Mouse (Mus musculus): ENCODE measurements around the gene Galnt7. TPM values are rescaled to one million over a fixed set of nuclear protein-coding genes. Genes with fewer than 3 reads are reported as not detected.
A peak's percentile ranks its signal among the peaks of the same experiment; 100 is the strongest.

The Galnt7 gene
- polyA plus RNA-seq, 1 experiment, result 26.1 TPM

- H3K9ac ChIP-seq (ENCODE audit: low read depth, poor library complexity, severe bottlenecking), result no peak overlapping the region
- no peaks in the 10 kb centered on the region for H3K27me3 ChIP-seq (ENCODE audit: control insufficient read depth, insufficient read depth, low read length, poor library complexity, severe bottlenecking)
- H3K27ac ChIP-seq (ENCODE audit: insufficient read depth, low read length), result 0 out of 2 replicates have a peak overlapping the region, but pooled peaks have one; percentile 13
- no peak for TF ChIP-seq CTCF (IDR thresholded peaks at IDR 0.05; ENCODE audit: low read depth, low read length)
- TF ChIP-seq POLR2A (IDR thresholded peaks at IDR 0.05; ENCODE audit: insufficient read depth, low read length), result no peak
- no peak for TF ChIP-seq EP300 (IDR thresholded peaks at IDR 0.05; ENCODE audit: insufficient read depth, low read depth, low read length)
- H3K4me3 ChIP-seq (ENCODE audit: low read depth, low read length), result no peak overlapping the region
- no peaks in the 10 kb centered on the region for H3K36me3 ChIP-seq (ENCODE audit: control insufficient read depth, insufficient read depth, low read length, poor library complexity, severe bottlenecking)
- peaks cover 2% of the 10 kb centered on the region for H3K4me1 ChIP-seq (ENCODE audit: control insufficient read depth, insufficient read depth, low read length)
- H3K9me3 ChIP-seq (replicated peaks; ENCODE audit: control insufficient read depth, insufficient read depth, low read length, poor library complexity, severe bottlenecking), result no peaks in the 10 kb centered on the region
Observed at GRCm38 (mm10) chr8:57602511-57602910, 50.3 kb downstream of the Galnt7 start.

GRCm38 (mm10) chr8:57601987-57602418, 50.8 kb downstream of the Galnt7 start:
- Histone ChIP-seq H3K9ac (ENCODE audit: low read depth, poor library complexity, severe bottlenecking) (no peak overlapping the region), H3K27ac (ENCODE audit: insufficient read depth, low read length) (no peak overlapping the region), H3K9me3 (replicated peaks; ENCODE audit: control insufficient read depth, insufficient read depth, low read length, poor library complexity, severe bottlenecking) (no peaks in the 10 kb centered on the region), H3K27me3 (ENCODE audit: control insufficient read depth, insufficient read depth, low read length, poor library complexity, severe bottlenecking) (no peaks in the 10 kb centered on the region), H3K36me3 (ENCODE audit: control insufficient read depth, insufficient read depth, low read length, poor library complexity, severe bottlenecking) (no peaks in the 10 kb centered on the region), H3K4me3 (ENCODE audit: low read depth, low read length) (no peak overlapping the region), H3K4me1 (ENCODE audit: control insufficient read depth, insufficient read depth, low read length) (peaks cover 2% of the 10 kb centered on the region)
- no peak for TF ChIP-seq CTCF (IDR thresholded peaks at IDR 0.05; ENCODE audit: low read depth, low read length)
- no peak for TF ChIP-seq EP300 (IDR thresholded peaks at IDR 0.05; ENCODE audit: insufficient read depth, low read depth, low read length)
- TF ChIP-seq POLR2A (IDR thresholded peaks at IDR 0.05; ENCODE audit: insufficient read depth, low read length), result no peak

- Histone ChIP-seq H3K9me3 (replicated peaks; ENCODE audit: control insufficient read depth, insufficient read depth, low read length, poor library complexity, severe bottlenecking) (no peaks in the 10 kb centered on the region), H3K27ac (ENCODE audit: insufficient read depth, low read length) (peak overlapping the region; percentile 98), H3K4me3 (ENCODE audit: low read depth, low read length) (peak overlapping the region; percentile 35; the same call in 1 of the 2 replicates), H3K27me3 (ENCODE audit: control insufficient read depth, insufficient read depth, low read length, poor library complexity, severe bottlenecking) (no peaks in the 10 kb centered on the region), H3K4me1 (ENCODE audit: control insufficient read depth, insufficient read depth, low read length) (peaks cover 2% of the 10 kb centered on the region), H3K9ac (ENCODE audit: low read depth, poor library complexity, severe bottlenecking) (peak overlapping the region; percentile 57), H3K36me3 (ENCODE audit: control insufficient read depth, insufficient read depth, low read length, poor library complexity, severe bottlenecking) (no peaks in the 10 kb centered on the region)
- TF ChIP-seq EP300 (IDR thresholded peaks at IDR 0.05; ENCODE audit: insufficient read depth, low read depth, low read length) (peak; percentile 81; the same call in 1 of the 2 replicates), POLR2A (IDR thresholded peaks at IDR 0.05; ENCODE audit: insufficient read depth, low read length) (no peak)
Observed at GRCm38 (mm10) chr8:57599813-57600555, 52.8 kb downstream of the Galnt7 start.

GRCm38 (mm10) chr8:57595853-57596252, 57.0 kb downstream of the Galnt7 start:
- Histone ChIP-seq H3K4me1 (ENCODE audit: control insufficient read depth, insufficient read depth, low read length) (peaks cover 2% of the 10 kb centered on the region), H3K27ac (ENCODE audit: insufficient read depth, low read length) (no peak overlapping the region), H3K4me3 (ENCODE audit: low read depth, low read length) (no peak overlapping the region), H3K9me3 (replicated peaks; ENCODE audit: control insufficient read depth, insufficient read depth, low read length, poor library complexity, severe bottlenecking) (no peaks in the 10 kb centered on the region), H3K9ac (ENCODE audit: low read depth, poor library complexity, severe bottlenecking) (no peak overlapping the region), H3K27me3 (ENCODE audit: control insufficient read depth, insufficient read depth, low read length, poor library complexity, severe bottlenecking) (no peaks in the 10 kb centered on the region), H3K36me3 (ENCODE audit: control insufficient read depth, insufficient read depth, low read length, poor library complexity, severe bottlenecking) (no peaks in the 10 kb centered on the region)
- TF ChIP-seq EP300 (IDR thresholded peaks at IDR 0.05; ENCODE audit: insufficient read depth, low read depth, low read length), result no peak
- TF ChIP-seq POLR2A (IDR thresholded peaks at IDR 0.05; ENCODE audit: insufficient read depth, low read length), result no peak
- no peak for TF ChIP-seq CTCF (IDR thresholded peaks at IDR 0.05; ENCODE audit: low read depth, low read length)

- Histone ChIP-seq H3K27ac (ENCODE audit: insufficient read depth, low read length) (no peak overlapping the region), H3K36me3 (ENCODE audit: control insufficient read depth, insufficient read depth, low read length, poor library complexity, severe bottlenecking) (no peaks in the 10 kb centered on the region), H3K4me3 (ENCODE audit: low read depth, low read length) (no peak overlapping the region), H3K27me3 (ENCODE audit: control insufficient read depth, insufficient read depth, low read length, poor library complexity, severe bottlenecking) (no peaks in the 10 kb centered on the region), H3K9ac (ENCODE audit: low read depth, poor library complexity, severe bottlenecking) (no peak overlapping the region), H3K4me1 (ENCODE audit: control insufficient read depth, insufficient read depth, low read length) (peaks cover 2% of the 10 kb centered on the region), H3K9me3 (replicated peaks; ENCODE audit: control insufficient read depth, insufficient read depth, low read length, poor library complexity, severe bottlenecking) (no peaks in the 10 kb centered on the region)
- TF ChIP-seq EP300 (IDR thresholded peaks at IDR 0.05; ENCODE audit: insufficient read depth, low read depth, low read length) (no peak), CTCF (IDR thresholded peaks at IDR 0.05; ENCODE audit: low read depth, low read length) (no peak), POLR2A (IDR thresholded peaks at IDR 0.05; ENCODE audit: insufficient read depth, low read length) (no peak)
Observed at GRCm38 (mm10) chr8:57594175-57594885, 58.5 kb downstream of the Galnt7 start.

- TF ChIP-seq CTCF (IDR thresholded peaks at IDR 0.05; ENCODE audit: low read depth, low read length), result no peak
- TF ChIP-seq EP300 (IDR thresholded peaks at IDR 0.05; ENCODE audit: insufficient read depth, low read depth, low read length), result no peak
- TF ChIP-seq POLR2A (IDR thresholded peaks at IDR 0.05; ENCODE audit: insufficient read depth, low read length), result no peak
Observed at GRCm38 (mm10) chr8:57592604-57593003, 60.2 kb downstream of the Galnt7 start.

More at GRCm38 (mm10) chr8:57592604-57593003, 60.2 kb downstream of the Galnt7 start:
- peaks cover 2% of the 10 kb centered on the region for H3K4me1 ChIP-seq (ENCODE audit: control insufficient read depth, insufficient read depth, low read length)
- H3K9me3 ChIP-seq (replicated peaks; ENCODE audit: control insufficient read depth, insufficient read depth, low read length, poor library complexity, severe bottlenecking), result no peaks in the 10 kb centered on the region
- no peak overlapping the region for H3K9ac ChIP-seq (ENCODE audit: low read depth, poor library complexity, severe bottlenecking)
- H3K36me3 ChIP-seq (ENCODE audit: control insufficient read depth, insufficient read depth, low read length, poor library complexity, severe bottlenecking), result no peaks in the 10 kb centered on the region
- H3K27ac ChIP-seq (ENCODE audit: insufficient read depth, low read length), result peak overlapping the region; percentile 26; the same call in 1 of the 2 replicates
- no peak overlapping the region for H3K4me3 ChIP-seq (ENCODE audit: low read depth, low read length)
- H3K27me3 ChIP-seq (ENCODE audit: control insufficient read depth, insufficient read depth, low read length, poor library complexity, severe bottlenecking), result no peaks in the 10 kb centered on the region

Data from ES-Bruce4 (cell line).